Mouse (Mus musculus) stomach, postnatal 0 days (tissue): ENCODE data around the gene Hoxd4.

Experiments used
- CTCF ChIP-seq: IDR thresholded peaks from 2 replicates; pipeline ENCODE4 v1.5.1; 2016; ENCODE audit warnings: antibody characterized with exemption, low read depth, mild to moderate bottlenecking, moderate library complexity
- EP300 ChIP-seq: optimal IDR thresholded peaks from 2 replicates; pipeline ENCODE3; 2016; ENCODE audit warnings: antibody characterized with exemption

DNA sequence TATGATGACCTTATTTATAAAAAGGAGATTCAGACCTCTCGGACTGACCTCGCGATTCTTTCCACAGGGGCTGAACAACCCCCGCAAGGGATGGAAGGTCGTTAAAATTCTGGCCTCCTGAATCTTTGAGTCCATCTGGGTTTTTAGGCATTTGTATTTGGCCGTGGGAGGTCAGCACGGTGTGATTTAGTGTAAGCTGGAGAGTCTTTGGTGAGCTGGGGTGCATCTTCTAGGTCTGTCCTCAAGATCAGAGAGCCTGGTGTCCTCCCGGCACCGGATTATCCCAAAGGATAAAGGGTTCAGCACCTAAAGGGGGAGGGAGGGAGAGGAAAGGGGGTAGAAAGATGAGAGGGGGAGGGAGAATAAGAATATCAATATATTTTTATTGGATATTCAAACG lies 8.4 kb upstream of the Hoxd4 start:
- TF ChIP-seq EP300 (no peak), CTCF (no peak)
